Mouse (Mus musculus) hindbrain, postnatal 0 days (tissue): ENCODE results near the gene Ube2g2. TPM values are rescaled to one million over a fixed set of nuclear protein-coding genes. Genes with fewer than 3 reads are reported as not detected.

Source experiments
- ATAC-seq: fragments of 200-750 bp; cut with Nextera tagmentation; 2 replicates; pipeline ENCODE4 v1.8.0; 2017; ENCODE audit warnings: mild to moderate bottlenecking, moderate TSS enrichment, moderate library complexity
- DNase-seq: peaks from one replicate; pipeline ENCODE4 v3.0.0-alpha.2; 2015; ENCODE audit warnings: low spot score
- H3K27ac ChIP-seq: fragments of 300-500 bp; sonication (generic); 2 replicates; pipeline ENCODE4 v1.5.1; 2014; ENCODE audit warnings: mild to moderate bottlenecking
- H3K27me3 ChIP-seq: fragments of 300-500 bp; sonication (generic); 2 replicates; pipeline ENCODE4 v1.6.1; 2014; ENCODE audit warnings: low read length, mixed read lengths; ENCODE audit not compliant: insufficient read depth
- H3K36me3 ChIP-seq: fragments of 300-500 bp; sonication (generic); 2 replicates; pipeline ENCODE4 v1.6.1; 2014; ENCODE audit warnings: low read length, mixed read lengths; ENCODE audit not compliant: insufficient read depth
- H3K4me1 ChIP-seq: fragments of 300-500 bp; sonication (generic); 2 replicates; pipeline ENCODE4 v1.6.1; 2014; ENCODE audit warnings: antibody characterized with exemption, low read length, mixed read lengths; ENCODE audit not compliant: insufficient read depth
- H3K4me2 ChIP-seq: fragments of 300-500 bp; sonication (generic); 2 replicates; pipeline ENCODE4 v1.6.1; 2014; ENCODE audit warnings: low read depth, mild to moderate bottlenecking, low read length, moderate library complexity, mixed read lengths
- H3K4me3 ChIP-seq: fragments of 300-500 bp; sonication (generic); 2 replicates; pipeline ENCODE4 v1.5.1; 2014; ENCODE audit warnings: low read length
- H3K9ac ChIP-seq: fragments of 300-500 bp; sonication (generic); replicated peaks from 2 replicates; pipeline ENCODE4 v1.6.1; 2014; ENCODE audit warnings: mild to moderate bottlenecking, low read length, moderate library complexity, mixed read lengths
- H3K9me3 ChIP-seq: fragments of 300-500 bp; sonication (generic); 2 replicates; pipeline ENCODE4 v1.6.1; 2016; ENCODE audit warnings: low read length, mixed read lengths
- CTCF ChIP-seq: IDR thresholded peaks from 2 replicates; pipeline ENCODE4 v1.5.1; 2016; ENCODE audit warnings: antibody characterized with exemption, control low read depth, low read depth
- WGBS: fragments of 180-500 bp; shearing (Covaris S2); extraction: QIAGEN DNeasy Blood & Tissue Kit; methylation state at CpG from one replicate; pipeline ENCODE4 v1.1.7; 2014; 5-methylcytosine and 5-hydroxymethylcytosine counted together
- polyA plus RNA-seq: library from polyadenylated mRNA; unstranded; fragments of >200 nt; fragmentation: Nextera tagmentation; extraction: Ambion mirVana; gene quantifications from 2 replicates; pipeline ENCODE4 v1.2.1, GENCODE M21; 2015
- total RNA-seq: library from RNA; depleted of rRNA; stranded (reverse); fragments of >200 nt; gene quantifications from 2 replicates; pipeline ENCODE4 v1.2.3, GENCODE M21; 2014

The Ube2g2 gene
- total and polyA plus RNA-seq, 2 experiments from 2014 or later = 48.3 to 73.8 TPM

- Histone ChIP-seq H3K27ac (no peak overlapping the region), H3K27me3 (no peaks in the 10 kb centered on the region), H3K4me1 (peaks cover 12% of the 10 kb centered on the region; the same call in 1 of the 2 replicates), H3K4me2 (no peak overlapping the region), H3K4me3 (no peak overlapping the region), H3K9ac (no peak overlapping the region), H3K9me3 (no peaks in the 10 kb centered on the region), H3K36me3 (0 out of 2 replicates have a peak, but pooled peaks cover under 1% of the 10 kb centered on the region)
- 77% methylated on average over 7 of the region's 7 CpGs for WGBS
- ATAC-seq (no peak), DNase-seq (no peak)
- TF ChIP-seq CTCF = no peak
Observed at GRCm38 (mm10) chr10:77626036-77626435, 4.0 kb downstream of the Ube2g2 start.

GRCm38 (mm10) chr10:77626591-77626990, 4.5 kb downstream of the Ube2g2 start:
- Histone ChIP-seq H3K9me3 (no peaks in the 10 kb centered on the region), H3K36me3 (0 out of 2 replicates have a peak, but pooled peaks cover 5% of the 10 kb centered on the region), H3K27ac (no peak overlapping the region), H3K27me3 (no peaks in the 10 kb centered on the region), H3K4me3 (no peak overlapping the region), H3K9ac (no peak overlapping the region), H3K4me2 (no peak overlapping the region), H3K4me1 (peaks cover 12% of the 10 kb centered on the region; the same call in 1 of the 2 replicates)
- ATAC-seq (no peak), DNase-seq (no peak)
- 51% methylated on average over 7 of the region's 7 CpGs for WGBS
- TF ChIP-seq CTCF = no peak

- H3K4me2 ChIP-seq = no peak overlapping the region
- no peak overlapping the region for H3K4me3 ChIP-seq
- H3K27me3 ChIP-seq = no peaks in the 10 kb centered on the region
- peaks cover 12% of the 10 kb centered on the region; the same call in 1 of the 2 replicates for H3K4me1 ChIP-seq
- peak; percentile 99 for TF ChIP-seq CTCF
- peaks cover 7% of the 10 kb centered on the region; the same call in 1 of the 2 replicates for H3K36me3 ChIP-seq
- WGBS = 31% methylated on average over 2 of the region's 2 CpGs
- H3K9ac ChIP-seq = no peak overlapping the region
- ATAC-seq = peak; percentile 65
- H3K27ac ChIP-seq = no peak overlapping the region
- peak; percentile 87 for DNase-seq
- no peaks in the 10 kb centered on the region for H3K9me3 ChIP-seq
Observed at GRCm38 (mm10) chr10:77627497-77627896, 5.4 kb downstream of the Ube2g2 start.

GRCm38 (mm10) chr10:77629163-77629562, 7.1 kb downstream of the Ube2g2 start:
- no peak overlapping the region for H3K4me2 ChIP-seq
- no peak overlapping the region for H3K9ac ChIP-seq
- H3K27me3 ChIP-seq = no peaks in the 10 kb centered on the region
- peaks cover 13% of the 10 kb centered on the region; the same call in 1 of the 2 replicates for H3K36me3 ChIP-seq
- no peaks in the 10 kb centered on the region for H3K9me3 ChIP-seq
- H3K27ac ChIP-seq = no peak overlapping the region
- no peak overlapping the region for H3K4me3 ChIP-seq
- ATAC-seq (no peak), DNase-seq (no peak)
- H3K4me1 ChIP-seq = peaks cover 5% of the 10 kb centered on the region; the same call in 1 of the 2 replicates
- 86% methylated on average over 3 of the region's 3 CpGs for WGBS
- TF ChIP-seq CTCF = no peak

GRCm38 (mm10) chr10:77629970-77630369, 7.9 kb downstream of the Ube2g2 start:
- Histone ChIP-seq H3K4me3 (no peak overlapping the region), H3K9ac (no peak overlapping the region), H3K27ac (no peak overlapping the region), H3K4me2 (no peak overlapping the region), H3K4me1 (no peaks in the 10 kb centered on the region), H3K9me3 (no peaks in the 10 kb centered on the region), H3K27me3 (no peaks in the 10 kb centered on the region), H3K36me3 (peaks cover 17% of the 10 kb centered on the region; the same call in 1 of the 2 replicates)
- WGBS = 77% methylated on average over 1 of the region's 1 CpGs
- ATAC-seq = no peak
- DNase-seq = no peak
- TF ChIP-seq CTCF = peak; percentile 55

- Histone ChIP-seq H3K9me3 (no peaks in the 10 kb centered on the region), H3K27me3 (no peaks in the 10 kb centered on the region), H3K4me1 (no peaks in the 10 kb centered on the region), H3K4me3 (no peak overlapping the region), H3K36me3 (peaks cover 17% of the 10 kb centered on the region), H3K9ac (no peak overlapping the region), H3K4me2 (no peak overlapping the region), H3K27ac (peak overlapping the region; percentile 45; the same call in 1 of the 2 replicates)
- DNase-seq (no peak), ATAC-seq (no peak)
- WGBS = 78% methylated on average over 6 of the region's 6 CpGs
- no peak for TF ChIP-seq CTCF
Observed at GRCm38 (mm10) chr10:77634016-77634415, 11.9 kb downstream of the Ube2g2 start.

- H3K27ac ChIP-seq = peak overlapping the region; percentile 55; the same call in 1 of the 2 replicates
- DNase-seq (peak; percentile 45), ATAC-seq (peak; percentile 82)
- H3K4me2 ChIP-seq = no peak overlapping the region
- whole genome bisulfite sequencing = 30% methylated on average over 13 of the region's 13 CpGs
- no peak overlapping the region for H3K4me3 ChIP-seq
- no peaks in the 10 kb centered on the region for H3K9me3 ChIP-seq
- H3K36me3 ChIP-seq = peaks cover 17% of the 10 kb centered on the region
- peak; percentile 29 for TF ChIP-seq CTCF
- H3K9ac ChIP-seq = no peak overlapping the region
- no peaks in the 10 kb centered on the region for H3K27me3 ChIP-seq
- no peaks in the 10 kb centered on the region for H3K4me1 ChIP-seq
Observed at GRCm38 (mm10) chr10:77634452-77635231, 12.6 kb downstream of the Ube2g2 start.
